Mouse (Mus musculus): ENCODE data around the gene Edar.

DNA sequence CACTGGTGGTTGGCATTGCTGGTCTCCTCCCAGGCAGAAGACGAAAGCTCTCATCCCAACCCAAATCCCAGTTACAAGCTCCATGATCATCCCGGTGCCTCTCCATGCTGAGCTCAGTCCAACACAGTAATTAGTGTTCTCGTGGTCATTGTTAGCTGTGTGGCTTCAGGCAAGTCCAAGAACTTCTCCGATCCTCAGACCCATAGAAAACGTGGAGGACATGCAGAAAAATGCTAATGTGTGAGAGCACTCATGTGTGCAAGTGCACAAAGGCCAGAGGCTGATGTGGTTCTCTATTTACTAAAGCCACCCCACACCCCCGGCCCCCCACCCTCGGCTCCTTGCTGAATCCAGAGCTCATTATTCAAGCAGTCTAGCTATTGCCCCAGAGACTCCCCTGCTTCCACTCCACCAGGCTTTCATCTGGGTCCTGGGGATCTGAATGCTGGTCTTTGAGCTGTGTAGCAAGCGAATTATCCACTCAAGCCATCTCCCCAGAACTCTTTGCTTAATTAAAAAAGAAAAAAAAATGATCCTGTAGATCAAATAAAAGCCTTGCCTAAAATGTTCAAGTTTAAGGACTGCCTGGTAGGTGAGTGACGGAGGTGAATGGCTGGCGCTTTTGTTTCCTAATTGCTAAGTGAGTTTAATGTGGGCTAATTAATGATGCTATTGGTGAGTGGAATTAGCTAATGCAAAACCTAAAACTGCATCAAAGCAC lies 2.7 kb downstream of the Edar start:
- TF ChIP-seq CTCF (IDR thresholded peaks at IDR 0.05; ENCODE audit: low read depth): no peak
- TF ChIP-seq EP300 (IDR thresholded peaks at IDR 0.05; ENCODE audit: low read depth): no peak

Measured in liver, postnatal 0 days (tissue).